Mouse (Mus musculus) embryonic fibroblast, embryonic 13.5 days (primary cell): ENCODE measurements around the gene Slc38a3.

Source experiments
- CTCF ChIP-seq: IDR thresholded peaks from 2 replicates; pipeline ENCODE4 v1.5.1; 2011; ENCODE audit warnings: mild to moderate bottlenecking, control low read depth, low read length, moderate library complexity, borderline replicate concordance; ENCODE audit not compliant: insufficient read depth
- POLR2A ChIP-seq: IDR thresholded peaks from 2 replicates; pipeline ENCODE4 v1.6.1; 2011; ENCODE audit warnings: low read depth, mild to moderate bottlenecking, control low read depth, low read length, moderate library complexity

- TF ChIP-seq POLR2A (no peak), CTCF (no peak)
Observed at GRCm38 (mm10) chr9:107640257-107640772, 29.0 kb downstream of the Slc38a3 start.
